Mouse (Mus musculus) testis, adult 2 months (tissue): ENCODE measurements around the gene Inafm2.

Source experiments
- CTCF ChIP-seq: fragments of 200-500 bp; IDR thresholded peaks from 2 replicates; pipeline ENCODE4 v1.5.1; 2012; ENCODE audit warnings: low read depth, mild to moderate bottlenecking, inconsistent platforms, low read length, moderate library complexity; ENCODE audit not compliant: control insufficient read depth, insufficient read depth, insufficient replicate concordance
- POLR2A ChIP-seq: fragments of 200-500 bp; IDR thresholded peaks from 2 replicates; pipeline ENCODE4 v1.6.1; 2012; ENCODE audit warnings: low read depth, mild to moderate bottlenecking, inconsistent platforms, low read length, moderate library complexity; ENCODE audit not compliant: control insufficient read depth

DNA sequence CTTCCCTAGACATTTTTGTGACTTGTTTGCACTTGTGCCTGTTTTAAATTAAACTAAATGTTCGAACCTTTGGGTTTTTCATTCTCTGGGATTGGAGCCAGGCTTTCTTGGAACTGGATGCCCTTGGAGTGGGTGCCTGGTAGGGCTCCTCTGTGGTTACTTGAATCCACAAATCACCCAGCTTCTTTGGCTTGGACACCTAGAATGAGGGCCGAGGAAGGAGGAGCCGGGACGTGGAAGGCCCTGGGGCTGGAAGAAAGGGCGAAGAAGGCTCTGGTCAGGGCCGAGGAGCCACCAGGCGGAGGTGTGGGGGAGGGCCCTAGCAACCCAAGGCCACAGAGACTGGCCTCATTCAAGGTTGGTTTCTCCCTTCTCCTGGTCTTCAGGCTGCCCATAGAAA is 47.6 kb upstream of the Inafm2 start:
- TF ChIP-seq POLR2A, result no peak
- no peak for TF ChIP-seq CTCF
